In the genomic region with DNA sequence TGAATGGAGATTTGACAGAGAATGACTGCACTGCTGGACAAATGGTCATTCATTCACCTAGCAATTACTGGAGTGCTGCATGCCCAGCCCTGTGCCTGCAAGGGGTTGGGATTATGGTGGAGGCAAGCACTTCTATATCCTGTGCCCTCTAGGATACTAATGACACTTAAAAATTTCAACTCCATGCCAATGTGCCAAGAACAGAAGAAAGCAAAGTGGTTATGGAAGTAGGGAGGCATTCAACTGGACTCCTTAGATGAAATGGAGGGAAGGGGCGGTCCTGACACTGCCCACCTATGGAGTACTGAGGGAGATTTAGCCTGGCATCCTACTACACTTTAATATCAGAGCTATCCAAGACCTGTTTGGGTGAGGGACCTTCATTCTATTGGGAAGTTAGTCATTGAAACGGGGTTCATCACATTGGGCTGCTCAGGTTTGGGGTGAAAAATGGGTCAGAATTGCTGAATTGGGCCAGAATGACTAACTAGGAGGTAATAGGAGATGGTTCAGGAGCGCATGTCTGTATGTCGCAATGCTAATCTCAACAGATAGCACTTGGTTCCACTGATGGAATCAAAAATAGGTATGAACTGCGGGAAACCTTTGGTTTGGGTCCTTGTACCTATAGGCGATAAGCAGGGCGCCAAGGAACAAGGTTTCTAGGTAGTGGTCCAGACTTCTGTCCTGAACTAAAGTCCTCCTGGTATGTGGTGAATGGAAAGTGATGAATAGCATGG, we compare ENCODE assay signal across 8 mouse cellular contexts. TPM values are rescaled to one million over a fixed set of nuclear protein-coding genes. Genes with fewer than 3 reads are reported as not detected.
DNase-seq lines count a peak whose midpoint lies in the region; ATAC-seq lines count a peak whose summit lies in the region.

No protein-coding gene starts in this region.

- intact Hi-C loops in heart, postnatal 10 days (cut with DNase I) = loop anchor here (2.0 kb wide), 1 partner anchor 32 kb away; a partner anchor contains a TSS

- H3K27ac ChIP-seq in heart, embryonic 13.5 days (replicated peaks) = peak overlapping the region; percentile 82
- peak overlapping the region; percentile 85 for H3K27ac ChIP-seq in hindbrain, embryonic 12.5 days
- H3K27ac ChIP-seq in midbrain, embryonic 11.5 days (ENCODE audit: low read depth, low read length) = peak overlapping the region; percentile 62; the same call in 1 of the 2 replicates

- peak overlapping the region; percentile 94 for H3K4me3 ChIP-seq in heart, embryonic 13.5 days
- peak overlapping the region; percentile 96 for H3K4me3 ChIP-seq in hindbrain, embryonic 12.5 days
- H3K4me3 ChIP-seq in midbrain, embryonic 11.5 days (ENCODE audit: low read depth, low read length) = peak overlapping the region; percentile 94

- peaks cover 15% of the 10 kb centered on the region for H3K36me3 ChIP-seq in heart, embryonic 13.5 days
- H3K36me3 ChIP-seq in hindbrain, embryonic 12.5 days = no peaks in the 10 kb centered on the region
- no peaks in the 10 kb centered on the region for H3K36me3 ChIP-seq in midbrain, embryonic 11.5 days (ENCODE audit: control insufficient read depth, insufficient read depth, low read length)

- peaks cover 27% of the 10 kb centered on the region for H3K4me1 ChIP-seq in heart, embryonic 13.5 days
- peaks cover 22% of the 10 kb centered on the region for H3K4me1 ChIP-seq in hindbrain, embryonic 12.5 days
- H3K4me1 ChIP-seq in midbrain, embryonic 11.5 days (ENCODE audit: control insufficient read depth, insufficient read depth, low read length) = peaks cover 14% of the 10 kb centered on the region

- no peak for DNase-seq in heart, postnatal 10 days
- DNase-seq in NIH3T3 (ENCODE audit: low read depth) = peak; percentile 39
- DNase-seq in midbrain, embryonic 11.5 days (ENCODE audit: low spot score, missing footprints) = no peak
- no peak for DNase-seq in ovary, postnatal 14 days (ENCODE audit: low spot score)
- no peak for DNase-seq in natural killer cell, adult 2 months (ENCODE audit: low spot score in 2 of 2)
- DNase-seq in layer of hippocampus, adult 11-12 months (ENCODE audit: low spot score) = no peak

- H3K9me3 ChIP-seq in heart, embryonic 13.5 days = no peaks in the 10 kb centered on the region
- no peaks in the 10 kb centered on the region for H3K9me3 ChIP-seq in hindbrain, embryonic 12.5 days (replicated peaks)
- H3K9me3 ChIP-seq in midbrain, embryonic 11.5 days (ENCODE audit: control insufficient read depth, low read length) = no peaks in the 10 kb centered on the region

- H3K27me3 ChIP-seq in heart, embryonic 13.5 days (replicated peaks) = no peaks in the 10 kb centered on the region
- no peaks in the 10 kb centered on the region for H3K27me3 ChIP-seq in hindbrain, embryonic 12.5 days
- H3K27me3 ChIP-seq in midbrain, embryonic 11.5 days (ENCODE audit: control insufficient read depth, insufficient read depth, low read length) = no peaks in the 10 kb centered on the region

- peak overlapping the region; percentile 65 for H3K4me2 ChIP-seq in heart, embryonic 13.5 days
- peak overlapping the region; percentile 61 for H3K4me2 ChIP-seq in hindbrain, embryonic 12.5 days (replicated peaks)
- peak overlapping the region; percentile 50 for H3K4me2 ChIP-seq in midbrain, embryonic 11.5 days

- 69% methylated on average over 7 of the region's 7 CpGs for WGBS in heart, embryonic 13.5 days
- 69% methylated on average over 7 of the region's 7 CpGs for WGBS in hindbrain, embryonic 12.5 days
- WGBS in midbrain, embryonic 11.5 days = 69% methylated on average over 7 of the region's 7 CpGs

- ATAC-seq in heart, embryonic 13.5 days (ENCODE audit: extremely low read depth, insufficient number of reproducible peaks, low FRiP score, low TSS enrichment) = no peak
- no peak for ATAC-seq in hindbrain, embryonic 12.5 days (ENCODE audit: low FRiP score)
- ATAC-seq in midbrain, embryonic 11.5 days (ENCODE audit: low FRiP score) = no peak

- H3K9ac ChIP-seq in heart, embryonic 13.5 days = peak overlapping the region; percentile 84
- H3K9ac ChIP-seq in hindbrain, embryonic 12.5 days = peak overlapping the region; percentile 67
- H3K9ac ChIP-seq in midbrain, embryonic 11.5 days (ENCODE audit: low read length) = peak overlapping the region; percentile 91

RNA-seq across cellular contexts. Expression of a gene that starts 1.0 kb away (rescaled TPM):
- polyA plus RNA-seq in heart, embryonic 13.5 days (2015; fragmentation: Nextera tagmentation; extraction: Ambion mirVana) = 7.5 and 7.8 TPM in 2 replicates
- 10 to 100 TPM; 38.2 to 39.3 TPM for total RNA-seq in heart, postnatal 10 days (2021)
- polyA plus RNA-seq in hindbrain, embryonic 12.5 days (2016; fragmentation: Nextera tagmentation; extraction: Ambion mirVana) = 16.0 and 17.8 TPM in 2 replicates
- 14.4 and 15.3 TPM in 2 replicates for polyA plus RNA-seq in midbrain, embryonic 11.5 days (2014; fragmentation: Nextera tagmentation; extraction: Ambion mirVana)

RNA-seq across cellular contexts. Expression of a gene that starts 32.6 kb away (rescaled TPM):
- polyA plus RNA-seq in heart, embryonic 13.5 days (2015; fragmentation: Nextera tagmentation; extraction: Ambion mirVana) = 109 and 110 TPM in 2 replicates
- total RNA-seq in heart, postnatal 10 days (2021) = 10 to 100 TPM; 57.1 to 62.6 TPM
- 158 and 159 TPM in 2 replicates for polyA plus RNA-seq in hindbrain, embryonic 12.5 days (2016; fragmentation: Nextera tagmentation; extraction: Ambion mirVana)
- polyA plus RNA-seq in midbrain, embryonic 11.5 days (2014; fragmentation: Nextera tagmentation; extraction: Ambion mirVana) = 190 and 205 TPM in 2 replicates
